Mouse (Mus musculus): ENCODE data around the gene Gm20388. TPM values are rescaled to one million over a fixed set of nuclear protein-coding genes. Genes with fewer than 3 reads are reported as not detected.

The Gm20388 gene
- total RNA-seq, 1 experiment = 27.0 TPM

DNA sequence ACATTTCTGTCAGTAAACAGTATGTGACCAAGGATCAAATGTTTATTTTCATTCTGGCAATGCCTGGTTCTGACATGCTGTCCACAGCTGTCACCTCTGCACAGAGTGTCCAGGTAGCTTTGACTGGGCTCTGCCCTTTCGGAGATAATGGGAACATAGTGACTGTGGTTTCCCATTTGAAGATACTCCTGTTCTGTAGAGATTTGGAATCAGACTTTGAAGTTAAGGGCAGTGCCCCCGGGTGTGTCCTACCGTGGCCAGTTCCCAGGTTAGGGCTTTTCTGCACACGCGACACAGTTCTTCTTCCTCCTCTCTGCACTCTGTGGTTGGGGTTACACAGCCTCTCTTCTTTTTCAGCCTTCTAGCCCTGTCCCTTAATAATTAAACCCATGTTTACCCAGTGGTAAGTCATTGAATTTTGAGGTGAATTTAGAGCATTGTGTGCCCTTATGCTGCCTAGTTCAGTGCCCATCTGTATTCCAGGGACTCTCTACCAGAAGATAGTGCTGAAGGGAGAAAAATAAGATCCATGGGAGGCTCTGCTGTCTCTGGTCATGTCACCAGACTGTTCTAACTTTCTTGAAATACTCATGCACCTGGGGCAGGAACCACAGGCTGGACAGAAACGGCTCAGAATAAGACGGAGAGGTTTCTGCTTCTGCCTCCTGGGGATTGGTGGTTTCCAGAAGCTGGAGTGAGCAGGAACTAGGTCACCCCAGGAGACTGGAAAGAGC lies 4368.5 kb downstream of the Gm20388 start:
- Histone ChIP-seq H3K4me1 (ENCODE audit: control insufficient read depth in 2 of 2, insufficient read depth in 2 of 2, low read length in 2 of 2, poor library complexity in 1 of 2) (peaks cover 4 to 17% of the 10 kb centered on the region in 2 experiments; a peak in 2 of 4 replicates), H3K36me3 (ENCODE audit: control insufficient read depth, insufficient read depth, low read length, poor library complexity, severe bottlenecking) (peaks cover 3% of the 10 kb centered on the region; the same call in 1 of the 2 replicates), H3K9ac (ENCODE audit: insufficient read depth, low read depth, low read length, poor library complexity, severe bottlenecking) (no peak overlapping the region), H3K27ac (ENCODE audit: insufficient read depth, low read depth, low read length, poor library complexity, severe bottlenecking) (no peak overlapping the region), H3K9me3 (ENCODE audit: control insufficient read depth, insufficient read depth, low read depth, low read length) (no peaks in the 10 kb centered on the region), H3K4me3 (ENCODE audit: insufficient read depth in 1 of 2, low read depth in 1 of 2, low read length in 2 of 2, poor library complexity in 1 of 2, severe bottlenecking in 1 of 2) (no peak overlapping the region)
- in situ Hi-C loops (cut with MboI; ENCODE audit: low sequenced_read_pairs in 2 of 2, unreplicated experiment in 2 of 2) = no loop called here
- TF ChIP-seq ZC3H11A (IDR thresholded peaks at IDR 0.05; ENCODE audit: borderline replicate concordance, low read depth, low read length) (no peak), CHD2 (IDR thresholded peaks at IDR 0.05; ENCODE audit: low read depth, low read length) (no peak), MAFK (IDR thresholded peaks at IDR 0.05; ENCODE audit: insufficient read depth, low read depth, low read length) (no peak), ZNF384 (IDR thresholded peaks at IDR 0.05; ENCODE audit: low read depth, low read length) (no peak), HCFC1 (IDR thresholded peaks at IDR 0.05; ENCODE audit: borderline replicate concordance, insufficient read depth, low read length) (no peak)
- DNase-seq (ENCODE audit: low read depth, low spot score) = no peak

DNA sequence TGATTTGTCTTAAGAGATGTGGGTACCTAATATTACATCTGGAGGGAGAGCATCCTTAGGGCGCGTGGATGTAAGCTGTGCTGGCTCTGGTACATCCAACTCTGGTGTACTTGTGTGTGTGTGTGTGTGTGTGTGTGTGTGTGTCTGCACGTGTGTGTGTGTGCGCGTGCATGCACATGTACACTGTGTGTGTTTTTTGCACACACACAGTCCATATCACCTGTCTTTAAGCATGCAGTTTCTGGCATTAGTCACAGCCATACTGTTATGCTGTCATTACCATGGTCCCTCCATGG lies 4369.0 kb downstream of the Gm20388 start:
- Histone ChIP-seq H3K4me3 (ENCODE audit: insufficient read depth in 1 of 2, low read depth in 1 of 2, low read length in 2 of 2, poor library complexity in 1 of 2, severe bottlenecking in 1 of 2) (no peak overlapping the region), H3K9ac (ENCODE audit: insufficient read depth, low read depth, low read length, poor library complexity, severe bottlenecking) (no peak overlapping the region), H3K9me3 (ENCODE audit: control insufficient read depth, insufficient read depth, low read depth, low read length) (no peaks in the 10 kb centered on the region), H3K36me3 (ENCODE audit: control insufficient read depth, insufficient read depth, low read length, poor library complexity, severe bottlenecking) (peaks cover 3% of the 10 kb centered on the region; the same call in 1 of the 2 replicates), H3K27ac (ENCODE audit: insufficient read depth, low read depth, low read length, poor library complexity, severe bottlenecking) (no peak overlapping the region), H3K4me1 (ENCODE audit: control insufficient read depth in 2 of 2, insufficient read depth in 2 of 2, low read length in 2 of 2, poor library complexity in 1 of 2) (peaks cover 6 to 20% of the 10 kb centered on the region in 2 experiments; a peak in 2 of 4 replicates)
- DNase-seq (ENCODE audit: low read depth, low spot score) = no peak
- in situ Hi-C loops (cut with MboI; ENCODE audit: low sequenced_read_pairs in 2 of 2, unreplicated experiment in 2 of 2) = no loop called here
- no peak for TF ChIP-seq ZC3H11A (IDR thresholded peaks at IDR 0.05; ENCODE audit: borderline replicate concordance, low read depth, low read length)
- TF ChIP-seq CHD2 (IDR thresholded peaks at IDR 0.05; ENCODE audit: low read depth, low read length) = no peak
- TF ChIP-seq MAFK (IDR thresholded peaks at IDR 0.05; ENCODE audit: insufficient read depth, low read depth, low read length) = no peak
- TF ChIP-seq ZNF384 (IDR thresholded peaks at IDR 0.05; ENCODE audit: low read depth, low read length) = no peak
- TF ChIP-seq HCFC1 (IDR thresholded peaks at IDR 0.05; ENCODE audit: borderline replicate concordance, insufficient read depth, low read length) = no peak

DNA sequence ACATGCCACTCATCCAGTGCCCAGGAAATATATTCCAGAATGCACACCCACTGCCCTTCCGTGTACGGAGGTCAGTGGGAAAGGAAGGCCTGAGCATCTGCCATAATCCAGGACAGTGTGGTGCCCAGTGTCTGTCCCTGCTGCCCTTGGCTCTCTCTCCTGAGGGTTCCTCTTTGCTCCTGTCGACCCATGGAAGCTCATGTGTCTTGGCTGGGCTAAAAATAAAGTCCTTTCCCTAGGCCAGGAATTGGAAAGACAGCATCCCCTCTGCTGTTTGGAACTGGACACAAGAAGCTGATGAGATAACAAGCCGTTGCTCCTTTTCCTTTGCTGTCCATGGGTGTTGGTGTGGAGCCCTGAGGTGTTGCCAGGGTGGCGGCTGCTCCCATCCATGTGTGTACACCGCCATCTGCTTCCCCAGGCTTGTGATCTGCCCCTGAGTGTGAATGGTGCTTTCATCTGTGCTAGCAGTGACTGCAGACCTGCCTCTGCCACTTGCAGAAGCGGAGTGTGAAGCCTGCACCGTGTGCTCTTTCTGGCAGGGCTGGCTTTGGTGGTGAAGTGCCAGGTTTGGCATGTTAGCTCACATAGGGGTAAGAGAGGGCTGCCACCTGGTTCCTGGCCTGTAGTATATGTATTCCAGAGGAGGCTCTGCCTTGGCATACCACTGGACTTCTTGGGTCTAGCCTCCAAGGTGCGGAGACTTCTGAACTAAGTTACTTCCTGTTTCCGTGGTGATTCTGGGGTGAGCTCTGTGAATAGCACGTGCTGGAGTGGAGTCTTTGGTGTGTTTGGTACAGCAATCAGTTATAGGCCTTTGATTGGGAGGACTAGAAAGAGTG lies 4371.3 kb downstream of the Gm20388 start:
- in situ Hi-C loops (cut with MboI; ENCODE audit: low sequenced_read_pairs in 2 of 2, unreplicated experiment in 2 of 2) = no loop called here
- TF ChIP-seq MAFK (IDR thresholded peaks at IDR 0.05; ENCODE audit: insufficient read depth, low read depth, low read length) (no peak), ZC3H11A (IDR thresholded peaks at IDR 0.05; ENCODE audit: borderline replicate concordance, low read depth, low read length) (no peak), CHD2 (IDR thresholded peaks at IDR 0.05; ENCODE audit: low read depth, low read length) (no peak), ZNF384 (IDR thresholded peaks at IDR 0.05; ENCODE audit: low read depth, low read length) (no peak), HCFC1 (IDR thresholded peaks at IDR 0.05; ENCODE audit: borderline replicate concordance, insufficient read depth, low read length) (no peak)
- no peaks in the 10 kb centered on the region for H3K36me3 ChIP-seq (ENCODE audit: control insufficient read depth, insufficient read depth, low read length, poor library complexity, severe bottlenecking)
- H3K9me3 ChIP-seq (ENCODE audit: control insufficient read depth, insufficient read depth, low read depth, low read length) = no peaks in the 10 kb centered on the region
- no peak overlapping the region for H3K27ac ChIP-seq (ENCODE audit: insufficient read depth, low read depth, low read length, poor library complexity, severe bottlenecking)
- DNase-seq (ENCODE audit: low read depth, low spot score) = no peak
- H3K4me1 ChIP-seq (ENCODE audit: control insufficient read depth in 2 of 2, insufficient read depth in 2 of 2, low read length in 2 of 2, poor library complexity in 1 of 2) = peaks cover 6 to 33% of the 10 kb centered on the region in 2 experiments; a peak in 2 of 4 replicates
- no peak overlapping the region for H3K9ac ChIP-seq (ENCODE audit: insufficient read depth, low read depth, low read length, poor library complexity, severe bottlenecking)
- no peak overlapping the region for H3K4me3 ChIP-seq (ENCODE audit: insufficient read depth in 1 of 2, low read depth in 1 of 2, low read length in 2 of 2, poor library complexity in 1 of 2, severe bottlenecking in 1 of 2)

DNA sequence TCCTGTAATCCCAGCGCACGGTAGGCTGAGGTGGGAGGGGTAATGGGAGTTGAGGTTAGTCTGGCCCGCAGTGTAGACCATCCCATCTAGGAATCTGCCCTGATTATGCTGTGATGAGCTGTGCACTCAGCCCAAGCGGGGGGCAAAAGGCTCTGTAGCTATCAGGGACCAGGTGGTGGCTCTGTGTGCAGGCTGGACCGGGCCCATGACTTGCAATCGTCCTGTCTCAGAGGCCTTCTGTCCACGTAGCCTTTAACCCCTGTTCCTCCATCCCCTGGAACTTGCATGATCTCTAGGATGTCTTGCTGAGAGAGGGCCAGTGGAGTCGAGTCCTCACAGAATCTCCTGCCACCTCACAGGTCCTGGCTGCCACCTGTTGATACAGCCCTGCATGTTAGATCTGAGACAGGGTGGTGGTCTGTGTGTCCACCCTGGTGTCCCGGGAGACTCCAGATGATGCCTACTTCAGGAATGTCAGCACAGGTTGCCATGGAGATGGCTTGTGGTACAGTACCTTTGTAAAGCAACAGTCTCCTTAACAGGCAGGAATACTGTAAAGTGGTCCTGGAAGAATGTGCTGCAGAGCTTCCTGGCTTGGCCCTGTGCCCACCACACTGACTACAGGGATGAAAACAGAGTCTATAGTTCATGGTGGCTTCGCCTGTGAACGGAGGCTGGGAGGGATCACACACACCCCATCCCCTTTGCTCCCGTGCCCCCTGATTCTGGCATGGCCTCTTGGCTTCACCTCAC lies 4372.4 kb downstream of the Gm20388 start:
- H3K9me3 ChIP-seq (ENCODE audit: control insufficient read depth, insufficient read depth, low read depth, low read length) = no peaks in the 10 kb centered on the region
- H3K27ac ChIP-seq (ENCODE audit: insufficient read depth, low read depth, low read length, poor library complexity, severe bottlenecking) = no peak overlapping the region
- in situ Hi-C loops (cut with MboI; ENCODE audit: low sequenced_read_pairs in 2 of 2, unreplicated experiment in 2 of 2) = no loop called here
- H3K4me1 ChIP-seq (ENCODE audit: control insufficient read depth in 2 of 2, insufficient read depth in 2 of 2, low read length in 2 of 2, poor library complexity in 1 of 2) = peaks cover 6 to 35% of the 10 kb centered on the region in 2 experiments; a peak in 2 of 4 replicates
- H3K4me3 ChIP-seq (ENCODE audit: insufficient read depth in 1 of 2, low read depth in 1 of 2, low read length in 2 of 2, poor library complexity in 1 of 2, severe bottlenecking in 1 of 2) = no peak overlapping the region
- no peaks in the 10 kb centered on the region for H3K36me3 ChIP-seq (ENCODE audit: control insufficient read depth, insufficient read depth, low read length, poor library complexity, severe bottlenecking)
- TF ChIP-seq ZNF384 (IDR thresholded peaks at IDR 0.05; ENCODE audit: low read depth, low read length) = no peak
- H3K9ac ChIP-seq (ENCODE audit: insufficient read depth, low read depth, low read length, poor library complexity, severe bottlenecking) = no peak overlapping the region
- no peak for DNase-seq (ENCODE audit: low read depth, low spot score)
